In genomic region chr9:36890552-36890951, GRCm38 (mm10) we compare ENCODE assay signal across 8 mouse cellular contexts.
DNase-seq lines count a peak whose midpoint lies in the region; ATAC-seq and TF ChIP-seq lines count a peak whose summit lies in the region.

No protein-coding gene starts in this region.

- CTCF ChIA-PET in Patski (lab: Charles Lee), result interaction anchor here (1.1 to 2.8 kb wide), 3 partner anchors 9 to 34 kb away, joined by 3 to 13 read pairs (median 3); no protein-coding TSS in a partner anchor

- H3K4me3 ChIP-seq in hindbrain, embryonic 11.5 days (ENCODE audit: low read depth, low read length), result no peak overlapping the region
- H3K4me3 ChIP-seq in hindbrain, embryonic 16.5 days (ENCODE audit: low read length), result no peak overlapping the region
- H3K4me3 ChIP-seq in C2C12 (ENCODE audit: insufficient read depth, poor library complexity, severe bottlenecking), result no peak overlapping the region

- H3K36me3 ChIP-seq in hindbrain, embryonic 11.5 days (ENCODE audit: control insufficient read depth, insufficient read depth, low read length), result no peaks in the 10 kb centered on the region
- 0 out of 2 replicates have a peak, but pooled peaks cover 4% of the 10 kb centered on the region for H3K36me3 ChIP-seq in hindbrain, embryonic 16.5 days (ENCODE audit: control insufficient read depth, insufficient read depth, low read length)
- H3K36me3 ChIP-seq in C2C12 (ENCODE audit: control insufficient read depth, insufficient read depth), result no peaks in the 10 kb centered on the region

- in situ Hi-C loops in Patski (cut with MboI; ENCODE audit: low pct_unique_long_range_greater_than_20kb), result no loop called here

- H3ac ChIP-seq in C2C12 (ENCODE audit: control insufficient read depth, insufficient read length, low read depth), result no peak overlapping the region

- intact Hi-C loops in left cerebral cortex, postnatal 25 days (cut with DNase I), result loop anchor here (5.0 kb wide), 1 partner anchor 437 kb away; no protein-coding TSS in a partner anchor

- no peaks in the 10 kb centered on the region for H3K9me3 ChIP-seq in hindbrain, embryonic 11.5 days (ENCODE audit: control insufficient read depth, low read length)
- H3K9me3 ChIP-seq in hindbrain, embryonic 16.5 days (ENCODE audit: control insufficient read depth, low read length), result no peaks in the 10 kb centered on the region

- no peaks in the 10 kb centered on the region for H3K4me1 ChIP-seq in hindbrain, embryonic 11.5 days (replicated peaks; ENCODE audit: control insufficient read depth, insufficient read depth, low read length)
- no peaks in the 10 kb centered on the region for H3K4me1 ChIP-seq in hindbrain, embryonic 16.5 days (ENCODE audit: control insufficient read depth, insufficient read depth, low read depth, low read length)

- H3K27ac ChIP-seq in hindbrain, embryonic 11.5 days (ENCODE audit: low read depth, low read length), result no peak overlapping the region
- no peak overlapping the region for H3K27ac ChIP-seq in hindbrain, embryonic 16.5 days (ENCODE audit: low read depth, low read length)

- 33% methylated on average over 4 of the region's 4 CpGs for WGBS in hindbrain, embryonic 11.5 days
- 24% methylated on average over 4 of the region's 4 CpGs for WGBS in hindbrain, embryonic 16.5 days

- H3K27me3 ChIP-seq in hindbrain, embryonic 11.5 days (ENCODE audit: control insufficient read depth, insufficient read depth, low read length), result no peaks in the 10 kb centered on the region
- H3K27me3 ChIP-seq in hindbrain, embryonic 16.5 days (replicated peaks; ENCODE audit: control insufficient read depth, insufficient read depth, low read length), result no peaks in the 10 kb centered on the region
- H3K27me3 ChIP-seq in C2C12 (ENCODE audit: control insufficient read depth, insufficient read depth, insufficient read length), result no peaks in the 10 kb centered on the region
- H3K27me3 ChIP-seq in Patski, result peaks cover 5% of the 10 kb centered on the region

- peak; percentile 84 for DNase-seq in hindbrain, embryonic 11.5 days (ENCODE audit: low spot score)
- no peak for DNase-seq in Patski (ENCODE audit: low read depth, low spot score)
- peak; percentile 58 for DNase-seq in embryo, embryonic 9.5 days (ENCODE audit: extremely low spot score)
- DNase-seq in left cerebral cortex, postnatal 25 days (ENCODE audit: low spot score in 2 of 2), result peak; percentile 51 to 60
- peak; percentile 11 for DNase-seq in retina, adult 2 months (ENCODE audit: low read depth, low spot score)
- no peak for DNase-seq in T-cell, adult 2 months (ENCODE audit: low spot score)

- TF ChIP-seq CTCF in C2C12 (IDR thresholded peaks at IDR 0.05; ENCODE audit: control insufficient read depth, insufficient read depth, insufficient read length) (peak; percentile 46), Patski (IDR thresholded peaks at IDR 0.05) (peak; percentile 39)

- no peak overlapping the region for H3K9ac ChIP-seq in hindbrain, embryonic 11.5 days (ENCODE audit: low read depth, low read length)
- no peak overlapping the region for H3K9ac ChIP-seq in hindbrain, embryonic 16.5 days (ENCODE audit: low read depth, low read length)

- POLR2A ChIA-PET in Patski (lab: Charles Lee), result no interaction called here

- no peak overlapping the region for H3K4me2 ChIP-seq in hindbrain, embryonic 11.5 days (replicated peaks; ENCODE audit: low read depth, low read length)
- no peak overlapping the region for H3K4me2 ChIP-seq in hindbrain, embryonic 16.5 days (ENCODE audit: low read length)

- no peaks in the 10 kb centered on the region for H3K79me2 ChIP-seq in C2C12 (ENCODE audit: control insufficient read depth, insufficient read depth)

- no peaks in the 10 kb centered on the region for H3K79me3 ChIP-seq in C2C12 (ENCODE audit: low read depth)

- peak; percentile 46; the same call in 1 of the 2 replicates for ATAC-seq in hindbrain, embryonic 11.5 days (ENCODE audit: low FRiP score)
- ATAC-seq in hindbrain, embryonic 16.5 days, result no peak
- ATAC-seq in Patski, result no peak

TF ChIP-seq in C2C12, 6 proteins besides CTCF, POLR2A, EP300 and RAD21:
- no peak for TF ChIP-seq FOSL1 (IDR thresholded peaks at IDR 0.05; ENCODE audit: insufficient read depth, low read length, poor library complexity, severe bottlenecking)
- no peak for TF ChIP-seq MAX (IDR thresholded peaks at IDR 0.05)
- no peak for TF ChIP-seq MYOG (IDR thresholded peaks at IDR 0.05; ENCODE audit: control insufficient read depth, extremely low read depth, insufficient read length)
- no peak for TF ChIP-seq CEBPB (IDR thresholded peaks at IDR 0.05; ENCODE audit: low read depth)
- TF ChIP-seq MYOD1 (IDR thresholded peaks at IDR 0.05; ENCODE audit: control insufficient read depth, insufficient read length, low read depth), result no peak
- no peak for TF ChIP-seq USF1 (IDR thresholded peaks at IDR 0.05; ENCODE audit: low read depth)

Comparison
In these comparisons a context has a peak if more than half of its experiments do, and no peak if none do; other contexts are left out.
1. DNase-seq: peak in hindbrain, embryonic 11.5 days (single experiment), embryo, embryonic 9.5 days (single experiment), left cerebral cortex, postnatal 25 days (2 of 2) and retina, adult 2 months (single experiment); none in Patski (single experiment) and T-cell, adult 2 months (single experiment).